Mouse (Mus musculus): ENCODE measurements around the gene Nat8f4. TPM values are rescaled to one million over a fixed set of nuclear protein-coding genes. Genes with fewer than 3 reads are reported as not detected.
"Not testable (repeated sequence)": the region's sequence is repeated elsewhere in the genome, so short reads cannot be mapped to it uniquely, and the experiment has no call there.

Gene Nat8f4
- total RNA-seq, 2 experiments from 2014 or later, result not detected

GRCm38 (mm10) chr6:85906911-85907351, 2.2 kb upstream of the Nat8f4 start:
- ATAC-seq (replicated peaks; ENCODE audit: low FRiP score, poor library complexity, severe bottlenecking), result not testable (repeated sequence)

GRCm38 (mm10) chr6:85902303-85902702, 2.4 kb downstream of the Nat8f4 start:
- no peak for ATAC-seq (replicated peaks; ENCODE audit: low FRiP score, poor library complexity, severe bottlenecking)

- ATAC-seq (replicated peaks; ENCODE audit: low FRiP score, poor library complexity, severe bottlenecking), result not testable (repeated sequence)
Measured at GRCm38 (mm10) chr6:85898596-85899475, 5.8 kb downstream of the Nat8f4 start.

- ATAC-seq (replicated peaks; ENCODE audit: low FRiP score, poor library complexity, severe bottlenecking), result peak; percentile 79
Measured at GRCm38 (mm10) chr6:85895061-85895648, 9.5 kb downstream of the Nat8f4 start.

GRCm38 (mm10) chr6:85888961-85889360, 15.7 kb downstream of the Nat8f4 start:
- ATAC-seq (replicated peaks; ENCODE audit: low FRiP score, poor library complexity, severe bottlenecking), result no peak

GRCm38 (mm10) chr6:85884311-85884710, 20.4 kb downstream of the Nat8f4 start:
- ATAC-seq (replicated peaks; ENCODE audit: low FRiP score, poor library complexity, severe bottlenecking), result no peak

- not testable (repeated sequence) for ATAC-seq (replicated peaks; ENCODE audit: low FRiP score, poor library complexity, severe bottlenecking)
Measured at GRCm38 (mm10) chr6:85883246-85883645, 21.4 kb downstream of the Nat8f4 start.

GRCm38 (mm10) chr6:85869006-85869405, 35.7 kb downstream of the Nat8f4 start, which contains the start of gene Nat8f2:
Nat8f2 (minus strand) TSS chr6:85869158.
- not testable (repeated sequence) for ATAC-seq (replicated peaks; ENCODE audit: low FRiP score, poor library complexity, severe bottlenecking)

GRCm38 (mm10) chr6:85867726-85868690, 36.7 kb downstream of the Nat8f4 start:
- ATAC-seq (replicated peaks; ENCODE audit: low FRiP score, poor library complexity, severe bottlenecking), result no peak

GRCm38 (mm10) chr6:85866995-85867394, 37.7 kb downstream of the Nat8f4 start:
- ATAC-seq (replicated peaks; ENCODE audit: low FRiP score, poor library complexity, severe bottlenecking), result not testable (repeated sequence)

GRCm38 (mm10) chr6:85866166-85866565, 38.5 kb downstream of the Nat8f4 start:
- not testable (repeated sequence) for ATAC-seq (replicated peaks; ENCODE audit: low FRiP score, poor library complexity, severe bottlenecking)

GRCm38 (mm10) chr6:85864900-85865639, 39.6 kb downstream of the Nat8f4 start:
- ATAC-seq (replicated peaks; ENCODE audit: low FRiP score, poor library complexity, severe bottlenecking), result not testable (repeated sequence)

GRCm38 (mm10) chr6:85863840-85864239, 40.8 kb downstream of the Nat8f4 start:
- no peak for ATAC-seq (replicated peaks; ENCODE audit: low FRiP score, poor library complexity, severe bottlenecking)

GRCm38 (mm10) chr6:85863136-85863535, 41.5 kb downstream of the Nat8f4 start:
- ATAC-seq (replicated peaks; ENCODE audit: low FRiP score, poor library complexity, severe bottlenecking), result no peak

- ATAC-seq (replicated peaks; ENCODE audit: low FRiP score, poor library complexity, severe bottlenecking), result no peak
Measured at GRCm38 (mm10) chr6:85862565-85862964, 42.1 kb downstream of the Nat8f4 start.

- no peak for ATAC-seq (replicated peaks; ENCODE audit: low FRiP score, poor library complexity, severe bottlenecking)
Measured at GRCm38 (mm10) chr6:85861247-85861646, 43.4 kb downstream of the Nat8f4 start.

GRCm38 (mm10) chr6:85856194-85856678, 48.4 kb downstream of the Nat8f4 start:
- no peak for ATAC-seq (replicated peaks; ENCODE audit: low FRiP score, poor library complexity, severe bottlenecking)

- ATAC-seq (replicated peaks; ENCODE audit: low FRiP score, poor library complexity, severe bottlenecking), result no peak
Measured at GRCm38 (mm10) chr6:85853481-85853880, 51.2 kb downstream of the Nat8f4 start.
